Mouse (Mus musculus) adrenal gland, adult 2 months (tissue): Measurements from ENCODE around the gene Cdhr4. TPM values are rescaled to one million over a fixed set of nuclear protein-coding genes. Genes with fewer than 3 reads are reported as not detected.

Experiments used
- DNase-seq: peaks from one replicate; pipeline ENCODE4 v3.0.0; 2021
- polyA plus RNA-seq: library from polyadenylated mRNA; depleted of rRNA; stranded (reverse); fragments of >200 nt; gene quantifications from 2 replicates; pipeline ENCODE4 v1.2.3, GENCODE M21; 2012
- total RNA-seq, 2 experiments: library from RNA; stranded (reverse); gene quantifications; 2 replicates each; pipeline ENCODE4 v1.2.3; 2021

Cdhr4 gene
- total and polyA plus RNA-seq, 3 experiments = 0.63 to 1.5 (median 0.66) TPM

GRCm38 (mm10) chr9:107975399-107976386, 16.6 kb upstream of the Cdhr4 start, which contains the start of gene Uba7:
Gene Uba7, plus strand, starts transcription at chr9:107975505.
- DNase-seq = no peak

- no peak for DNase-seq
Observed at GRCm38 (mm10) chr9:107978815-107979214, 13.5 kb upstream of the Cdhr4 start.

- DNase-seq = no peak
Observed at GRCm38 (mm10) chr9:107981684-107982605, 10.4 kb upstream of the Cdhr4 start.

GRCm38 (mm10) chr9:107982681-107983346, 9.5 kb upstream of the Cdhr4 start, which contains the start of gene Gm20661:
Gene Gm20661, plus strand, starts transcription at chr9:107983058.
- DNase-seq = peak; percentile 75

- DNase-seq = peak; percentile 83
Observed at GRCm38 (mm10) chr9:107983421-107983890, 8.8 kb upstream of the Cdhr4 start.

GRCm38 (mm10) chr9:107984052-107984753, 8.1 kb upstream of the Cdhr4 start:
- no peak for DNase-seq

GRCm38 (mm10) chr9:107984754-107985055, 7.6 kb upstream of the Cdhr4 start:
- no peak for DNase-seq

- peak; percentile 95 for DNase-seq
Observed at GRCm38 (mm10) chr9:107985131-107986119, 6.9 kb upstream of the Cdhr4 start, which contains the start of gene Inka1. Gene Inka1, minus strand, starts transcription at chr9:107985879.

- DNase-seq = peak; percentile 88
Observed at GRCm38 (mm10) chr9:107986376-107986775, 5.9 kb upstream of the Cdhr4 start.

GRCm38 (mm10) chr9:107987950-107988349, 4.3 kb upstream of the Cdhr4 start:
- no peak for DNase-seq

GRCm38 (mm10) chr9:107993013-107993412, 716 bp downstream of the Cdhr4 start:
- no peak for DNase-seq

- no peak for DNase-seq
Observed at GRCm38 (mm10) chr9:107994464-107994863, 2.2 kb downstream of the Cdhr4 start.

- no peak for DNase-seq
Observed at GRCm38 (mm10) chr9:107995513-107995912, 3.2 kb downstream of the Cdhr4 start.

- DNase-seq = no peak
Observed at GRCm38 (mm10) chr9:107996049-107996448, 3.8 kb downstream of the Cdhr4 start, which contains the start of gene Gm20662. Gene Gm20662, plus strand, starts transcription at chr9:107996349.

GRCm38 (mm10) chr9:108001922-108002770, 9.8 kb downstream of the Cdhr4 start, which contains the start of gene Ip6k1:
Gene Ip6k1, plus strand, starts transcription at chr9:108002501.
- DNase-seq = peak; percentile 99

- DNase-seq = no peak
Observed at GRCm38 (mm10) chr9:108002778-108003530, 10.7 kb downstream of the Cdhr4 start.

GRCm38 (mm10) chr9:108003531-108003890, 11.2 kb downstream of the Cdhr4 start:
- DNase-seq = peak; percentile 24

GRCm38 (mm10) chr9:108008041-108008440, 15.7 kb downstream of the Cdhr4 start:
- no peak for DNase-seq
